ENCODE assay signal across 26 mouse cellular contexts in the genomic region with DNA sequence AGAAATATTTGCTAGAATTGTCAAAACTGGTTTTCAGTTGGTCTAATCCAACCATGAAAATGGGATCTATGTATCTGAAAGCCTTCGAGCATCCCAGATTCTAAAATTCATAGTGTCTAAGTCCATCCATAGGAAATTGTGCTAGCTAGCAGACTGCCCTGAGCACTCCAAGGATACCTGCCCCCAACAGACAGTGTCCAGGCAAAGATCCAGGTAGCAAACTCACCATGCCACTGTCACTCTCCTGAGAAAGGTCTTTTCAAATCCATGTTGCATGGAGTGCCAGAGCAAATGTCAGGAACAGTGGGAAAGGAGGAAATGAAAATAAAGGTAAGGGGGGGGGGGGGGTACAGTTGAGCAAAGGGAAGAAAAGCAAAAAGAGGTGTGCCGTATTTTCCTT. TPM values are rescaled to one million over a fixed set of nuclear protein-coding genes. Genes with fewer than 3 reads are reported as not detected.
A peak's percentile ranks its signal among the peaks of the same experiment; 100 is the strongest.
DNase-seq lines count a peak whose midpoint lies in the region; ATAC-seq and TF ChIP-seq lines count a peak whose summit lies in the region.
"Had no signal": no experiment of that assay in that cellular context is flagged by ENCODE, and none has a peak within 500 bp of the region (broad histone marks: within the 10 kb centered on the region; RNA-seq: fewer than 3 reads in every experiment).

No protein-coding gene starts in this region.

- DNase-seq in cerebellum, postnatal 4 days (ENCODE audit: low spot score in 2 of 2), result no peak
- peak; percentile 72 to 90 for DNase-seq in cerebellum, adult 2 months
- peak; percentile 72 to 76 for DNase-seq in cerebellum, postnatal 10 days
- DNase-seq in left cerebral cortex, postnatal 14 days (ENCODE audit: low spot score in 2 of 2), result no peak
- DNase-seq in MN1 (ENCODE audit: low spot score), result no peak
- DNase-seq: adrenal gland, postnatal 14 days; B cell, adult 2 months; forebrain, postnatal 0 days; gastrocnemius, postnatal 14 days; heart, adult 2 months; heart, postnatal 14 days had no signal

- no peak overlapping the region for H3K9ac ChIP-seq in intestine, embryonic 16.5 days (ENCODE audit: low read depth, low read length)
- H3K9ac ChIP-seq: forebrain, embryonic 13.5 days; forebrain, postnatal 0 days; heart, embryonic 15.5 days; hindbrain, embryonic 13.5 days had no signal

- no peaks in the 10 kb centered on the region; the same call in 1 of the 2 replicates for H3K4me1 ChIP-seq in cerebellum, adult 2 months (ENCODE audit: control insufficient read depth, insufficient read depth, low read length)
- no peaks in the 10 kb centered on the region for H3K4me1 ChIP-seq in intestine, embryonic 16.5 days (ENCODE audit: control insufficient read depth, insufficient read depth, low read length)
- H3K4me1 ChIP-seq: forebrain, embryonic 13.5 days had no signal

- ATAC-seq in cerebellum, adult (ENCODE audit: insufficient number of reproducible peaks, low FRiP score, low TSS enrichment), result peak; percentile 92
- ATAC-seq in intestine, embryonic 16.5 days, result no peak
- ATAC-seq: activated CD4-positive, CD25-positive, alpha-beta regulatory T cell, adult 4 months; CD4-positive, CD25-positive, alpha-beta regulatory T cell, adult 4 months; forebrain, embryonic 13.5 days; forebrain, postnatal 0 days; hindbrain, postnatal 0 days had no signal

- TF ChIP-seq POLR2A in cerebellum, adult 2 months (IDR thresholded peaks at IDR 0.05; ENCODE audit: borderline replicate concordance, insufficient read depth, low read length), result no peak

- no peaks in the 10 kb centered on the region for H3K27me3 ChIP-seq in cerebellum, adult 2 months (ENCODE audit: control insufficient read depth, insufficient read depth, low read length)
- peaks cover 29% of the 10 kb centered on the region for H3K27me3 ChIP-seq in intestine, embryonic 16.5 days (replicated peaks; ENCODE audit: control insufficient read depth, insufficient read depth, low read length)

- no peaks in the 10 kb centered on the region for H3K36me3 ChIP-seq in intestine, embryonic 16.5 days (ENCODE audit: control insufficient read depth, insufficient read depth, low read length)
- H3K36me3 ChIP-seq: embryonic facial prominence, embryonic 10.5 days; G1E; heart, embryonic 15.5 days; hindbrain, embryonic 13.5 days had no signal

- H3K4me3 ChIP-seq in cerebellum, adult 2 months (replicated peaks; ENCODE audit: insufficient read depth, low read depth, low read length), result no peak overlapping the region
- H3K4me3 ChIP-seq in intestine, embryonic 16.5 days (ENCODE audit: low read length), result no peak overlapping the region
- H3K4me3 ChIP-seq: embryonic facial prominence, embryonic 10.5 days; forebrain, embryonic 13.5 days; heart, adult 2 months; heart, embryonic 15.5 days; hindbrain, embryonic 13.5 days had no signal

- TF ChIP-seq CTCF in cerebellum, adult 2 months (IDR thresholded peaks at IDR 0.05; ENCODE audit: borderline replicate concordance, insufficient read depth, low read depth, low read length), result no peak

- no peak overlapping the region for H3K27ac ChIP-seq in cerebellum, adult 2 months (ENCODE audit: insufficient read depth, low read length)
- no peak overlapping the region for H3K27ac ChIP-seq in intestine, embryonic 16.5 days (ENCODE audit: low read length)
- H3K27ac ChIP-seq: embryonic facial prominence, embryonic 10.5 days; forebrain, embryonic 13.5 days; heart, adult 2 months; heart, embryonic 15.5 days; hindbrain, embryonic 13.5 days; hindbrain, postnatal 0 days had no signal

- 12% methylated on average over 2 of the region's 2 CpGs for WGBS in cerebellum, adult 2 months
- 55% methylated on average over 2 of the region's 2 CpGs for WGBS in intestine, embryonic 16.5 days

- no peaks in the 10 kb centered on the region for H3K9me3 ChIP-seq in intestine, embryonic 16.5 days (ENCODE audit: control insufficient read depth, low read length)
- H3K9me3 ChIP-seq: embryonic facial prominence, embryonic 10.5 days; forebrain, embryonic 13.5 days; heart, embryonic 15.5 days; hindbrain, embryonic 13.5 days had no signal

- no peak overlapping the region for H3K4me2 ChIP-seq in intestine, embryonic 16.5 days (ENCODE audit: low read depth, low read length)
- H3K4me2 ChIP-seq: forebrain, embryonic 13.5 days; heart, embryonic 11.5 days; heart, embryonic 15.5 days; hindbrain, embryonic 13.5 days had no signal

- intact Hi-C loops in left cerebral cortex, postnatal 14 days (cut with DNase I), result loop anchor here (10.0 kb wide), 1 partner anchor 213 kb away; no protein-coding TSS in a partner anchor

RNA-seq across cellular contexts. Expression of gene Zic4, which starts 14.6 kb away (rescaled TPM):
- 37.4 and 45.3 TPM in 2 replicates for polyA plus RNA-seq in cerebellum, adult 2 months (2012; rRNA removed)
- total RNA-seq in left cerebral cortex, postnatal 14 days (2021), result 1 to 10 TPM; 4.1 to 5.2 TPM
- polyA plus RNA-seq in intestine, embryonic 16.5 days (2015; fragmentation: Nextera tagmentation; extraction: Ambion mirVana), result not detected in 2 replicates
- total RNA-seq: adrenal gland, adult 18-20 months; adrenal gland, postnatal 14 days; heart, adult 2 months; heart, postnatal 14 days; hematopoietic stem cell, adult 5-6 weeks had no signal
- polyA plus RNA-seq: activated CD4-positive, CD25-positive, alpha-beta regulatory T cell, adult 4 months; G1E; gonadal fat pad, adult 2 months; heart, adult 2 months; heart, embryonic 11.5 days; heart, embryonic 15.5 days; intestine, embryonic 14.5 days had no signal

RNA-seq across cellular contexts. Expression of gene Zic1, which starts 18.0 kb away (rescaled TPM):
- polyA plus RNA-seq in cerebellum, adult 2 months (2012; rRNA removed), result 1,121 and 1,289 TPM in 2 replicates
- total RNA-seq in left cerebral cortex, postnatal 14 days (2021), result 10 to 100 TPM; 12.4 to 13.8 TPM
- not detected in 2 replicates for polyA plus RNA-seq in intestine, embryonic 16.5 days (2015; fragmentation: Nextera tagmentation; extraction: Ambion mirVana)
- total RNA-seq: adrenal gland, adult 18-20 months; adrenal gland, postnatal 14 days; heart, adult 2 months; heart, postnatal 14 days; hematopoietic stem cell, adult 5-6 weeks had no signal
- polyA plus RNA-seq: activated CD4-positive, CD25-positive, alpha-beta regulatory T cell, adult 4 months; CD4-positive, CD25-positive, alpha-beta regulatory T cell, adult 4 months; G1E; gonadal fat pad, adult 2 months; intestine, embryonic 14.5 days had no signal

Comparison
In these comparisons a context has a peak if more than half of its experiments do, and no peak if none do; other contexts are left out.
1. DNase-seq: peak in cerebellum, adult 2 months (2 of 2) and cerebellum, postnatal 10 days (2 of 2); none in cerebellum, postnatal 4 days (0 of 2), left cerebral cortex, postnatal 14 days (0 of 2) and MN1 (single experiment).
2. RNA of gene Zic4, which starts 14.6 kb away (polyA plus RNA-seq): 37.4 to 45.3 TPM in cerebellum, adult 2 months; not detected in intestine, embryonic 16.5 days; every median in the first group is over 10 times any median in the second.
3. RNA of gene Zic1, which starts 18.0 kb away (polyA plus RNA-seq): 1,121 to 1,289 TPM in cerebellum, adult 2 months; not detected in intestine, embryonic 16.5 days; every median in the first group is over 1,000 times any median in the second.